Mouse (Mus musculus) kidney, embryonic 14.5 days (tissue): ENCODE measurements at regions not wholly inside any gene's neighbourhood (a gene's known extent, or its start where the extent isn't known, plus 50 kb on each side); places are given as distances from the start of the nearest gene placed in this dataset.

Source experiments
- ATAC-seq: fragments of 200-750 bp; cut with Nextera tagmentation; 2 replicates; pipeline ENCODE4 v1.8.0; 2017; ENCODE audit warnings: moderate number of reproducible peaks, mild to moderate bottlenecking, moderate TSS enrichment, moderate library complexity; ENCODE audit not compliant: low FRiP score, low TSS enrichment
- H3K27ac ChIP-seq: fragments of 300-500 bp; sonication (generic); 2 replicates; pipeline ENCODE4 v1.5.1; 2014; ENCODE audit warnings: low read depth, mild to moderate bottlenecking, low read length, moderate library complexity, mixed read lengths
- H3K27me3 ChIP-seq: fragments of 300-500 bp; sonication (generic); 2 replicates; pipeline ENCODE4 v1.6.1; 2014; ENCODE audit warnings: mild to moderate bottlenecking, low read length; ENCODE audit not compliant: control insufficient read depth, insufficient read depth
- H3K36me3 ChIP-seq: fragments of 300-500 bp; sonication (generic); 2 replicates; pipeline ENCODE4 v1.6.1; 2014; ENCODE audit warnings: low read length, mixed read lengths; ENCODE audit not compliant: control insufficient read depth, insufficient read depth
- H3K4me1 ChIP-seq: fragments of 300-500 bp; sonication (generic); 2 replicates; pipeline ENCODE4 v1.6.1; 2014; ENCODE audit warnings: low read length, mixed read lengths; ENCODE audit not compliant: control insufficient read depth, insufficient read depth
- H3K4me2 ChIP-seq: fragments of 300-500 bp; sonication (generic); replicated peaks from 2 replicates; pipeline ENCODE4 v1.6.1; 2014; ENCODE audit warnings: low read depth, mild to moderate bottlenecking, low read length
- H3K4me3 ChIP-seq: fragments of 300-500 bp; sonication (generic); 2 replicates; pipeline ENCODE4 v1.5.1; 2014; ENCODE audit warnings: mild to moderate bottlenecking, low read length
- H3K9ac ChIP-seq: fragments of 300-500 bp; sonication (generic); 2 replicates; pipeline ENCODE4 v1.6.1; 2014; ENCODE audit warnings: low read depth, mild to moderate bottlenecking, low read length, moderate library complexity
- H3K9me3 ChIP-seq: fragments of 300-500 bp; sonication (generic); 2 replicates; pipeline ENCODE4 v1.6.1; 2016; ENCODE audit warnings: low read length; ENCODE audit not compliant: control insufficient read depth
- WGBS: fragments of 180-500 bp; shearing (Covaris S2); extraction: QIAGEN DNeasy Blood & Tissue Kit; methylation state at CpG from one replicate; pipeline ENCODE4 v1.1.7; 2014; 5-methylcytosine and 5-hydroxymethylcytosine counted together

DNA sequence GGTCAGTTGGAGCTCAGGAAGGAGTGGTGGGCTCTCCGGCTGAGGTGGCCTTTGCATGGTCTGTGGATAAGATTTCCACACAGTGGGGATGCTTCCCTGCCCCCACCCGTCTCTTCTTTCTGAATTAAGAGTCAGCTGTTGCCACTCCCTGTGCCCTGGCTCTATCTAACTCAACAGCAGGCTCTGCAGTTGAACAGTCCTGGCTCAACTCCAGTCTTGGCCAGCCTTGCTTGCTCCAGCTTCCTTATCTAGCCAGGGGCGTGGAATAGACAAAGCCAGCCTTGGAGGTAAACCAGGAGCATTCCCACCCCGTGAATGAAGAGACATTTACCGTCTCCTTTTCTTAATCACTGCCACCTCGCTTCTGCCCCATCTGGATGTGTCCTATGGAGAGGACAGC, 89.7 kb downstream of the Mn1 start:
- Histone ChIP-seq H3K9me3 (no peaks in the 10 kb centered on the region), H3K9ac (no peak overlapping the region), H3K36me3 (no peaks in the 10 kb centered on the region), H3K4me3 (no peak overlapping the region), H3K4me1 (peaks cover 30% of the 10 kb centered on the region), H3K27me3 (peaks cover 26% of the 10 kb centered on the region), H3K4me2 (no peak overlapping the region), H3K27ac (no peak overlapping the region)
- 57% methylated on average over 6 of the region's 6 CpGs for WGBS
- ATAC-seq, result no peak

GRCm38 (mm10) chr5:111507332-111507731, 90.2 kb downstream of the Mn1 start:
- no peak for ATAC-seq
- no peaks in the 10 kb centered on the region for H3K36me3 ChIP-seq
- no peak overlapping the region for H3K4me3 ChIP-seq
- peaks cover 35% of the 10 kb centered on the region for H3K4me1 ChIP-seq
- H3K27me3 ChIP-seq, result peaks cover 22% of the 10 kb centered on the region
- H3K9ac ChIP-seq, result no peak overlapping the region
- H3K27ac ChIP-seq, result no peak overlapping the region
- no peaks in the 10 kb centered on the region for H3K9me3 ChIP-seq
- 87% methylated on average over 2 of the region's 2 CpGs for WGBS
- no peak overlapping the region for H3K4me2 ChIP-seq

DNA sequence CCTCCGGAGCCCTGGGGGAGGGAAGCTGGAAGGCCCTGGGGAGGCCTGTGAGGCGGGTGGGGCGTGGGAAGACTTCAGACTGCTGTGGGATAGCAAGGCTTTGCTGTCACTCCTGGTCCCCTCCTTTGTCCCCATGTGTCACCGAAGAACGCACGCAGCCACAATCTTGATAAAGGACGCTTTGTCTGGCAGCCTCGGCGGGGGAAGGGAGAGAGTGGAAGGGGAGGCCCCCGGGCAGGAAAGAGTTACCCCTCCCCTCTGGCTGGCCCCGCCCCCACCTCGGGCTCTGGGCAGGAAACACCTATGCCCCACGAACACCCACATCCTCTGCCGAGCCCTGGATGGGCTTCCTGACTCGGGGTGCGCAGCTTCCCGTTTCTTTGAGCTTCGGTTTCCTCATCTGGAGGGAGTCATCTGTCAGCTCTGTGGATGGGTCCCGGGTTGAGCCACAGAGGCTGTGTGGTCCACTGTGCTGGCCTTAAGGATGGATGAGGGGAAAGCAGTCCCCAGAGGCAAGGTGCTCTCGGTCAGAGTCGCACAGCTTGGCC, 91.9 kb downstream of the Mn1 start:
- Histone ChIP-seq H3K9ac (peak overlapping the region; percentile 8; the same call in 1 of the 2 replicates), H3K4me2 (peak overlapping the region; percentile 9), H3K9me3 (no peaks in the 10 kb centered on the region), H3K4me3 (peak overlapping the region; percentile 1; the same call in 1 of the 2 replicates), H3K27ac (peak overlapping the region; percentile 47; the same call in 1 of the 2 replicates), H3K4me1 (peaks cover 35% of the 10 kb centered on the region), H3K36me3 (no peaks in the 10 kb centered on the region), H3K27me3 (peaks cover 18% of the 10 kb centered on the region)
- 3% methylated on average over 19 of the region's 21 CpGs for WGBS
- peak; percentile 58 for ATAC-seq

GRCm38 (mm10) chr5:111509575-111510057, 92.5 kb downstream of the Mn1 start:
- H3K9ac ChIP-seq, result peak overlapping the region; percentile 8; the same call in 1 of the 2 replicates
- no peaks in the 10 kb centered on the region for H3K9me3 ChIP-seq
- peaks cover 35% of the 10 kb centered on the region for H3K4me1 ChIP-seq
- no peaks in the 10 kb centered on the region for H3K36me3 ChIP-seq
- H3K4me2 ChIP-seq, result peak overlapping the region; percentile 9; the same call in 1 of the 2 replicates
- ATAC-seq, result 0 out of 2 replicates have a peak, but pooled peaks have one; percentile 5
- WGBS, result 10% methylated on average over 9 of the region's 9 CpGs
- peak overlapping the region; percentile 1; the same call in 1 of the 2 replicates for H3K4me3 ChIP-seq
- H3K27ac ChIP-seq, result 0 out of 2 replicates have a peak overlapping the region, but pooled peaks have one; percentile 6
- H3K27me3 ChIP-seq, result peaks cover 18% of the 10 kb centered on the region

DNA sequence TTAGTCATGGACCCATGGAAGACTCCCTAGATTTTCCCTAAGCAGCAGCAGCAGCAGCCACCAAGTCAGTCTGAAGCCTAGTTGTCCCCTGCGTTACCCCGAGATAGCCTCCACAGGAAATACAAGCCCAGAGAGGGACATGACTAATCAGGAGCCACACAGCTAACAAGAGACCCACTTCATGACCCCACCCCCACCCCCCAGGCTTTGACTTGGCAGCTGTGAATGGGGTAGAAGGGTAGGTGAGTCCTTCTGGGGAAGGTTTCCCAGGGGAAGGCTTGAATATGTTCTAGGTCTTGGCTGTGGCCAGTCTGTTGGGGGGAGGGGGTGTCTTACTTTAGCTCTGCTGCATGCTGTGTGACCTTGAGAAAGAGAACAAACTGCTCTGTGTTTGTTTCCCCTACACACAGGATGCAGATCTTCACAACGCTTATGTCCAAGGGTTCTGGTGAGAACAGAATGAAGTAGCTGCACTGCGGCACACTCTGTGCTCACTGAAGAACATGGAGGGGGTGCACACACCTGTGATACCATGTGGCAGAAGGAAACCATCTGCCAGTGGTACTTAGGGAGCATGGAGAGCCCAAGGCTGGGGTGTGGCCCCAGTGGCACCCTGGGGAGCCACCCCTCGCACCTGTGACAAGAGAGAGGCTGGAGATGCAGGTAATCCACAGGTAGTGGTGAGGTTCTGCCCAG, 93.2 kb downstream of the Mn1 start:
- H3K4me2 ChIP-seq, result no peak overlapping the region
- peaks cover 35% of the 10 kb centered on the region for H3K4me1 ChIP-seq
- H3K9ac ChIP-seq, result no peak overlapping the region
- H3K9me3 ChIP-seq, result no peaks in the 10 kb centered on the region
- H3K36me3 ChIP-seq, result no peaks in the 10 kb centered on the region
- peaks cover 18% of the 10 kb centered on the region for H3K27me3 ChIP-seq
- no peak for ATAC-seq
- H3K27ac ChIP-seq, result no peak overlapping the region
- H3K4me3 ChIP-seq, result no peak overlapping the region
- 76% methylated on average over 5 of the region's 5 CpGs for WGBS

DNA sequence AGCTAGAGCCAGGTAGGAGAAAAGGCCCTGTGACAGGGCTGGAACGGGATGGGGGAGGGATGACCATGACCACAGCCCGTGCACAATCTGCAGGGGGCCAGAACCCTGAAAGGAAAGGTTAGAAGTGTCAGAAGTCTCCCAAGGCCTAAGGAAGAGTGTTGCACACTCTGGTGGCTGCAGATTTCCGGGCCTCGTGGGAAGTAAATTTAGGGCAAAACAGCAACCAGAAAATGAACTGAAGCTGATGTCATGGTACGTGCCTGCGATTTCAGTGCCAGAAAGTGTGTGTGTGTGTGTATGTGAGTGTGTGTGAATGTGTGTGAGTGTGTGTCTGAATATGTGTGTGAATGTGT, 93.7 kb downstream of the Mn1 start:
- peaks cover 18% of the 10 kb centered on the region for H3K27me3 ChIP-seq
- ATAC-seq, result no peak
- H3K4me1 ChIP-seq, result peaks cover 33% of the 10 kb centered on the region
- H3K36me3 ChIP-seq, result no peaks in the 10 kb centered on the region
- no peak overlapping the region for H3K4me2 ChIP-seq
- H3K9me3 ChIP-seq, result no peaks in the 10 kb centered on the region
- WGBS, result 70% methylated on average over 6 of the region's 6 CpGs
- no peak overlapping the region for H3K27ac ChIP-seq
- no peak overlapping the region for H3K9ac ChIP-seq
- H3K4me3 ChIP-seq, result no peak overlapping the region

DNA sequence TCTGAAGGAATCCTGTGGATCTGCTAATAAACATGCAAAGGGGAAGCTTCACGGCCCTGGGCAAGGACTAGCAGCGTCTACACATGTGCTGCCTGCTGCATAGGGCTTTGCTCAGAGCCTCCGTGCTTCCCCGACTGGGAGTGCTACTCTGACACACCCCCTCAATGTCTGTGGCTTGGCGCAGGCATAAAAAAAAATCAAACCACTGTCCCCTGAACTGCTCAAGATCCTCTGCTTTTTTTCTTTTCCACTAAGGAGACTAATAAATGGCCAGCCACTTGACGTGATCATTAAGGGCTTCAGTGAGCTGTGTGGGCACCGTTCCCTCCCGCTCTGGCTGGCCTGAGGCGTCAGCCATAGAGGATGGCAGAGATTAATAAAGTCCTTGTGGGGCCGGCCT, 94.8 kb downstream of the Mn1 start:
- no peaks in the 10 kb centered on the region for H3K36me3 ChIP-seq
- no peak overlapping the region for H3K4me2 ChIP-seq
- H3K27ac ChIP-seq, result no peak overlapping the region
- WGBS, result 17% methylated on average over 10 of the region's 10 CpGs
- no peaks in the 10 kb centered on the region for H3K9me3 ChIP-seq
- no peak overlapping the region for H3K9ac ChIP-seq
- no peak for ATAC-seq
- peaks cover 21% of the 10 kb centered on the region for H3K4me1 ChIP-seq
- H3K27me3 ChIP-seq, result peaks cover 18% of the 10 kb centered on the region
- no peak overlapping the region for H3K4me3 ChIP-seq

GRCm38 (mm10) chr5:111513976-111514375, 96.8 kb downstream of the Mn1 start:
- Histone ChIP-seq H3K27me3 (peaks cover 15% of the 10 kb centered on the region), H3K4me3 (no peak overlapping the region), H3K27ac (no peak overlapping the region), H3K9ac (no peak overlapping the region), H3K4me2 (no peak overlapping the region), H3K9me3 (no peaks in the 10 kb centered on the region), H3K36me3 (no peaks in the 10 kb centered on the region), H3K4me1 (peaks cover 13% of the 10 kb centered on the region; the same call in 1 of the 2 replicates)
- WGBS, result 82% methylated on average over 6 of the region's 6 CpGs
- ATAC-seq, result no peak

DNA sequence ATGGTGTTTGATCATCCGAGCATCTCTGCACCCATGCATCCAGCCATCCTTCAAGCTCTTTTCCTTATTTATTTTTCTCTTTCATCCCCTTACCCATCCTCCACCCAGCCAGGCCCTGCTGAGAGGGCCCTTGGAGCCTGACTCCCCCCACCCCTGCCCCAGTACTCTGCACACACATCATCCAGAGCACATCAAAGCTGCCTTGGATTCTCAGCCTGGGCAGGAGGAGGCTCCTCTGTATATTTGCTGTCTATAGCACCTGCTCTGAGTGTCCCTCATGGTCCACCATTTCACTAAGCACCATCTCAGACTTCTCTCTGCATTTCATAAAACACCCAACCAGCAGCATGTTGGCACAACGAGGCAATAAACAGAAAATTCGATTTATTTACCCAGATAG, 101.9 kb downstream of the Mn1 start:
- ATAC-seq, result no peak

More for the DNA sequence above, 101.9 kb downstream of the Mn1 start:
- Histone ChIP-seq H3K36me3 (no peaks in the 10 kb centered on the region), H3K4me2 (no peak overlapping the region), H3K9me3 (no peaks in the 10 kb centered on the region), H3K9ac (no peak overlapping the region), H3K4me1 (no peaks in the 10 kb centered on the region; the same call in 1 of the 2 replicates), H3K27ac (no peak overlapping the region), H3K4me3 (no peak overlapping the region), H3K27me3 (no peaks in the 10 kb centered on the region)
- WGBS, result 63% methylated on average over 3 of the region's 3 CpGs
